Mouse (Mus musculus) stomach, postnatal 0 days (tissue): ENCODE measurements at regions not wholly inside any gene's neighbourhood (a gene's known extent, or its start where the extent isn't known, plus 50 kb on each side); places are given as distances from the start of the nearest gene placed in this dataset.

Experiments used
- CTCF ChIP-seq: IDR thresholded peaks from 2 replicates; pipeline ENCODE4 v1.5.1; 2016; ENCODE audit warnings: antibody characterized with exemption, low read depth, mild to moderate bottlenecking, moderate library complexity
- EP300 ChIP-seq: optimal IDR thresholded peaks from 2 replicates; pipeline ENCODE3; 2016; ENCODE audit warnings: antibody characterized with exemption

GRCm38 (mm10) chr15:93789762-93790161 is 194.1 kb upstream of the Prickle1 start:
- no peak for TF ChIP-seq CTCF
- TF ChIP-seq EP300, result no peak
